Mouse (Mus musculus): ENCODE measurements around the gene Drd4. TPM values are rescaled to one million over a fixed set of nuclear protein-coding genes. Genes with fewer than 3 reads are reported as not detected.
"Not testable (repeated sequence)": the region's sequence is repeated elsewhere in the genome, so short reads cannot be mapped to it uniquely, and the experiment has no call there.

The Drd4 gene
- not detected in 2 replicates for polyA plus RNA-seq (2012; ENCODE audit: insufficient read depth, insufficient read length, missing spikeins)

- H3K4me3 ChIP-seq (ENCODE audit: insufficient read depth, low read length), result no peak within 1 kb of the TSS
- H3K4me1 ChIP-seq (ENCODE audit: control insufficient read depth, insufficient read depth, low read length), result no peaks in the 10 kb centered on the region
- TF ChIP-seq POLR2A (IDR thresholded peaks at IDR 0.05; ENCODE audit: borderline replicate concordance, low read depth, low read length), result no peak
- no peak for TF ChIP-seq CTCF (IDR thresholded peaks at IDR 0.05; ENCODE audit: low read depth, low read length)
- H3K27ac ChIP-seq (ENCODE audit: insufficient read depth, low read depth, low read length), result no peak within 1 kb of the TSS
Measured at GRCm38 (mm10) chr7:141291921-141292582, at the start of gene Drd4. Gene Drd4 (plus strand): TSS chr7:141292006.

- not testable (repeated sequence) for H3K27ac ChIP-seq (ENCODE audit: insufficient read depth, low read depth, low read length); H3K4me1 ChIP-seq (ENCODE audit: control insufficient read depth, insufficient read depth, low read length); H3K4me3 ChIP-seq (ENCODE audit: insufficient read depth, low read length)
Measured at GRCm38 (mm10) chr7:141250486-141250885, 41.3 kb upstream of the Drd4 start.

GRCm38 (mm10) chr7:141256159-141256558 is 35.6 kb upstream of the Drd4 start:
- Histone ChIP-seq H3K4me3 (ENCODE audit: insufficient read depth, low read length) (no peak overlapping the region), H3K27ac (ENCODE audit: insufficient read depth, low read depth, low read length) (no peak overlapping the region), H3K4me1 (ENCODE audit: control insufficient read depth, insufficient read depth, low read length) (no peaks in the 10 kb centered on the region)
- no peak for TF ChIP-seq CTCF (IDR thresholded peaks at IDR 0.05; ENCODE audit: low read depth, low read length)
- TF ChIP-seq POLR2A (IDR thresholded peaks at IDR 0.05; ENCODE audit: borderline replicate concordance, low read depth, low read length), result no peak

DNA sequence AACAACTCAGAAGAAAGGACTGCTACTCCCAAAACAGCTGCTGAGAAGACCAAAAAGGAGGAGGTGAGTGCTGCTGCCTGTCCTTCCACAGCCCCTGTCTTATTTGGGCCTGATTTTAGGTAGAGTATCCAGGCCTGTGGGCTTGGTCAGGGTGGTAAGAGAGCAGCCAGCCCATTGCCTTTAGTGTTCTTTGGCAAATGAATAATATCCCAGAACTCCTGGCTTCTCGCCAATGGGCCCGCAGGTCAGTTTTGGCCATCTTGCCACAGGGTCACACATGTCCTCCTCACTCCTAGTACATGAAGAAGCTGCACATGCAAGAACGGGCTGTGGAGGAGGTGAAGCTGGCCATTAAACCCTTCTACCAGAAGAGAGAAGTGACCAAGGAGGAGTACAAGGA is 30.3 kb upstream of the Drd4 start:
- Histone ChIP-seq H3K27ac (ENCODE audit: insufficient read depth, low read depth, low read length) (no peak overlapping the region), H3K4me1 (ENCODE audit: control insufficient read depth, insufficient read depth, low read length) (peaks cover 9% of the 10 kb centered on the region), H3K4me3 (ENCODE audit: insufficient read depth, low read length) (no peak overlapping the region)
- TF ChIP-seq POLR2A (IDR thresholded peaks at IDR 0.05; ENCODE audit: borderline replicate concordance, low read depth, low read length), result no peak
- no peak for TF ChIP-seq CTCF (IDR thresholded peaks at IDR 0.05; ENCODE audit: low read depth, low read length)

- Histone ChIP-seq H3K4me3 (ENCODE audit: insufficient read depth, low read length) (no peak overlapping the region), H3K27ac (ENCODE audit: insufficient read depth, low read depth, low read length) (no peak overlapping the region), H3K4me1 (ENCODE audit: control insufficient read depth, insufficient read depth, low read length) (peaks cover 17% of the 10 kb centered on the region)
- TF ChIP-seq POLR2A (IDR thresholded peaks at IDR 0.05; ENCODE audit: borderline replicate concordance, low read depth, low read length) (no peak), CTCF (IDR thresholded peaks at IDR 0.05; ENCODE audit: low read depth, low read length) (no peak)
Measured at GRCm38 (mm10) chr7:141263640-141264039, 28.2 kb upstream of the Drd4 start.

DNA sequence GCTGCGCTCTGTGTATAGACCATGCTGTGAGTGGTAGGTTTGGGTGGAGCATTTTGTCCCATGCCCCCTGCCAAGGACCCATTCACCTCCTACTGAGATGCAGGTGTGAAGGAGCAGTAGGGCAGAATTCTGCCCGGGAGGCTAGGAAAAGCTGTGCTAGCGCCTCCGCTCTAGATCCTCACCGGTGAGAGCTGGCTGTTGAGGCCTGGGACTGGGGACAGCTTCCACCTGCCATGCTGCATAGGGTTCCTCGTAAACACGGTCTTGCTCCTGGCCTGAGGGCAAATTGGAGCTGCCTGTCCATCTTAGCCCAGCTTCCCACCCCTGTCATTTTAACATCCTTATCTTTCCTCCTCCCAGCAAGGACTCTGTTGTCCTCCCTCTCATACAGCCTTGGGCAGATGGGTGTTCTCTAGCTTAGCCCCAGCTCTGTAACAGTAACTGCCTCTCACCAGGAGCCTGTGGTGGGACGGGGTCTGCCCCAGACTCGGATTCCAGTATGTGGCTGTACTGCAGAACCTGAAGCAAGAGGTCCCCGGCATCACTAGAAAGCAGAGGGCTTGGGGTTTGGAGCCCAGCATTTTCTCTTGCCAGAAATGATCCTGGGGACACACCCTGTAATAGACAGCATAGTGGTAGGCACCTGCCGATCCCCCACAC is 27.6 kb upstream of the Drd4 start:
- Histone ChIP-seq H3K27ac (ENCODE audit: insufficient read depth, low read depth, low read length) (no peak overlapping the region), H3K4me1 (ENCODE audit: control insufficient read depth, insufficient read depth, low read length) (peaks cover 18% of the 10 kb centered on the region), H3K4me3 (ENCODE audit: insufficient read depth, low read length) (no peak overlapping the region)
- no peak for TF ChIP-seq CTCF (IDR thresholded peaks at IDR 0.05; ENCODE audit: low read depth, low read length)
- no peak for TF ChIP-seq POLR2A (IDR thresholded peaks at IDR 0.05; ENCODE audit: borderline replicate concordance, low read depth, low read length)

DNA sequence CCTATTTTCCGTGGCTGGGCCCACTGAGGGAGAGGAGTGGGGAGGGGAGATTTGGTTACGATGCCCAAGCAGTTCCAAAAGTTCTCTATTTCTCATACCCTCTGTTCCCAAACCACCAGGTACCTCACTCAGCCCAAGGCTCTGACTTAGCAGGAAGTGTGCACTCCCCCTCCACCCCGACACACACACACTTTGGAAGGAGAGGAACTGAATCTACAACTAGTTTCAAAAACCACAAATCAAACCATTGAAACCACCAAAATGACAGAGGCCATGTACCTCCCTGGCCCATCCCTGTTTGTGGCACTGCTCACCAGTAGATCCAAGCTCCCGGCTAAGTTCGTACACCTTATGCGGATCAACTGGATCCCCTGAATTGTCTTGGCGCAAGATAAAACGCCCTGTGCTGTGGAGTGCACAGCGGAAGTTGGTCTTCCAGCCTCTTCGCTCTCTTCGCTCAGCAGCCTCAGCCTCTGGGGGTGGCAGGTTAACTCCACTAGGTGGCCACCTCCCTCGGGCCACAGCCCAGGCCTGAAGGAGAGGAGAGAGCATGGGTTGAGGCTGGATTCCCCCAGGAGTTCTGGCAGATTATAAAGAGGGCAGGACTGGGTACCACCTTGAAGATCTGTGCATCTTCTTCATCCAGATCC is 26.9 kb upstream of the Drd4 start:
- peak overlapping the region; percentile 78 for H3K4me3 ChIP-seq (ENCODE audit: insufficient read depth, low read length)
- TF ChIP-seq CTCF (IDR thresholded peaks at IDR 0.05; ENCODE audit: low read depth, low read length) (peak; percentile 35), POLR2A (IDR thresholded peaks at IDR 0.05; ENCODE audit: borderline replicate concordance, low read depth, low read length) (no peak)
- H3K27ac ChIP-seq (ENCODE audit: insufficient read depth, low read depth, low read length), result no peak overlapping the region
- peaks cover 23% of the 10 kb centered on the region for H3K4me1 ChIP-seq (ENCODE audit: control insufficient read depth, insufficient read depth, low read length)

GRCm38 (mm10) chr7:141265411-141265738 is 26.4 kb upstream of the Drd4 start:
- Histone ChIP-seq H3K27ac (ENCODE audit: insufficient read depth, low read depth, low read length) (no peak overlapping the region), H3K4me1 (ENCODE audit: control insufficient read depth, insufficient read depth, low read length) (peaks cover 23% of the 10 kb centered on the region), H3K4me3 (ENCODE audit: insufficient read depth, low read length) (peak overlapping the region; percentile 78)
- no peak for TF ChIP-seq CTCF (IDR thresholded peaks at IDR 0.05; ENCODE audit: low read depth, low read length)
- TF ChIP-seq POLR2A (IDR thresholded peaks at IDR 0.05; ENCODE audit: borderline replicate concordance, low read depth, low read length), result no peak

DNA sequence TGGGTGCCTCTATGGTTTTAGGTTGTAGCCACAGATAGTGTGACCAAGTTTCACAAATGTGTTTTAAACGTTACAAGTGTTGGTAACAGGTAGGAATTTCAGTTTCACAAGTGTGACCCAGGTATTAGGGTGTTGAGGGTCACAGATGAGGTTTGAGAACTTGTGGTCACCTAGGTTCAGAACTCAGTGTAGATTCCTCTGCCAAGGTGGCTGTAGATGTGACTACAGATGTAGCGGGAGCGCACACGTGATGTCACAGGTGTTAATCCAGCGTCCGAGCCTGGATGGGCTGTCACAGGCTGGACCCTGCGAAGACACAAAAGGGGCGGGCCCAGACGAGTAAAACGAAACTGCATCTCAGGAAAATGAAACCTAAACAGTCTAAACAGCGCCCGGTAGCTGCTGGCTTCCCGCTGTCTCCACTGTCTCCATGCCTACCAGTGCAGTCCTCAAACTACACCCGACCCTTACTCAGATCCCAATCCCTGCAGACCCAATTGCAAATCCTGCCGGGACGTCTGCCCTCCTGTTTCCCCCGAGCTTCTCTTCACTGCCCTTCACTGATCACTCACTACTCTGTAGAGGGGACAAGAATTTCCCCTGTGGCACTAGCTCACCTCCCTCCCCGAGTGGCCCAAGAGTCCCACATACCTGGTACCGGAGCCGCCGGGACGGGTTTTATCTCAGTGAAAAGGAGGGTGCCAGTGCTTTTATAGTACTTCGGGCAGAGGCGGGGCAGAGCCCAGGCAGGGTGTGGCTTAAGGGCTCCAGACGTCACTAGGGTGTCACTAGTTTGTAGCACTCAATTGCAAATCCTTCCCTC is 25.9 kb upstream of the Drd4 start, which contains the start of gene Irf7:
Irf7 (minus strand) TSS at position 743 of the 823 bp plus-strand sequence.
- TF ChIP-seq POLR2A (IDR thresholded peaks at IDR 0.05; ENCODE audit: borderline replicate concordance, low read depth, low read length), result no peak
- peaks cover 23% of the 10 kb centered on the region for H3K4me1 ChIP-seq (ENCODE audit: control insufficient read depth, insufficient read depth, low read length)
- H3K27ac ChIP-seq (ENCODE audit: insufficient read depth, low read depth, low read length), result no peak within 1 kb of the TSS

More for the DNA sequence above, 25.9 kb upstream of the Drd4 start, which contains the start of gene Irf7:
- peak within 1 kb of the TSS; percentile 78 for H3K4me3 ChIP-seq (ENCODE audit: insufficient read depth, low read length)

All from bone marrow macrophage, adult 2 months (primary cell).